In the genomic region with DNA sequence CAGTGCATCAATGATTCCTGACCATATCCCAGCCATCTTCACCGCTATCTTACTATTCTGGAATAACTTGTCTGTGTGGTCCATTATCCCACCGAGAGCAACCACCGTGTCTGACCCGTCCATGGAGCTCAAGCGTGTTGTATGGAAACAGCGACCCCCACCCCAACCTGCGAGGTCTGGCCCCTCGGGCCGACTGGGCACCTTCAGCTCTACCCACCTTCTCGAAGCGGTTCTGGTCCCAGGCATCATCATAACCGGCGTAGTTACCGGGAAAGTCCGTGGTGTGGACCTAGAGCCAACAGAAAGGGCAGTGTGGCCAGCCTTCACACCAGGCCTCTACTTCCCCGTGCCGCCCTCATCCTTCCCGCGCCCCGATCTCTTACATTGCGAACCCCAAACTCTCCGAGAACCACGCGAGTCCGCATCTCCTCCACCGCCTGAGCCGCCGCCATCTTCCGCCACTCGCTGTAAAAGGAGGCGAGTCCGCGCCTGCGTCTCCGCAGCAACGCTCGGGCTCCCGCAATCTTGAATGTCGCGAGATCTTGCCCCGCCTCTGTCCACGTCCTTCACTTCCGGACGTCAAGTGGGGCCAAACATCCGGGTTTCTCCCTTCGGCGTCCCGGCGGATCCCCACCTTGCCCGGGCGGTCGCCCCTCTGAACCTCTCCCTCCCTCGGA, we compare ENCODE assay signal across 8 mouse cellular contexts. TPM values are rescaled to one million over a fixed set of nuclear protein-coding genes. Genes with fewer than 3 reads are reported as not detected.
DNase-seq lines count a peak whose midpoint lies in the region; ATAC-seq lines count a peak whose summit lies in the region.

Polr1c (minus strand) TSS at position 543 of the 677 bp plus-strand sequence.
Yipf3 (plus strand) TSS at position 569 of the 677 bp plus-strand sequence.

- peak within 1 kb of the TSS; percentile 97 for H3K4me3 ChIP-seq in hindbrain, embryonic 11.5 days (ENCODE audit: low read depth, low read length)

- H3K36me3 ChIP-seq in hindbrain, embryonic 11.5 days (ENCODE audit: control insufficient read depth, insufficient read depth, low read length): peaks cover 26% of the 10 kb centered on the region

- peak; percentile 90 for ATAC-seq in hindbrain, embryonic 11.5 days (ENCODE audit: low FRiP score)

- no peaks in the 10 kb centered on the region for H3K27me3 ChIP-seq in hindbrain, embryonic 11.5 days (ENCODE audit: control insufficient read depth, insufficient read depth, low read length)

- peaks cover 7% of the 10 kb centered on the region for H3K4me1 ChIP-seq in hindbrain, embryonic 11.5 days (replicated peaks; ENCODE audit: control insufficient read depth, insufficient read depth, low read length)

- peak within 1 kb of the TSS; percentile 78 for H3K27ac ChIP-seq in hindbrain, embryonic 11.5 days (ENCODE audit: low read depth, low read length)

- peak within 1 kb of the TSS; percentile 93 for H3K9ac ChIP-seq in hindbrain, embryonic 11.5 days (ENCODE audit: low read depth, low read length)

- WGBS in hindbrain, embryonic 11.5 days: under 1% methylated on average over 53 of the region's 53 CpGs

- H3K4me2 ChIP-seq in hindbrain, embryonic 11.5 days (replicated peaks; ENCODE audit: low read depth, low read length): peak within 1 kb of the TSS; percentile 58

- DNase-seq in MN1 (ENCODE audit: low spot score): peak; percentile 97
- DNase-seq in cerebellum, adult 9-10 months: peak; percentile 94
- peak; percentile 93 to 98 for DNase-seq in frontal cortex, adult 2 months (ENCODE audit: extremely low spot score in 1 of 2, low spot score in 1 of 2)
- peak; percentile 96 for DNase-seq in hindbrain, embryonic 11.5 days (ENCODE audit: low spot score)
- peak; percentile 94 to 96 for DNase-seq in layer of hippocampus, postnatal 10 days (ENCODE audit: low spot score in 2 of 2)
- DNase-seq in lung, postnatal 10 days: peak; percentile 98
- DNase-seq in ovary, postnatal 36 days (ENCODE audit: low spot score): peak; percentile 92
- DNase-seq in thymus, postnatal 25 days: peak; percentile 93

- H3K9me3 ChIP-seq in hindbrain, embryonic 11.5 days (ENCODE audit: control insufficient read depth, low read length): no peaks in the 10 kb centered on the region

RNA-seq across cellular contexts. Expression of gene Polr1c, which starts in this region (rescaled TPM):
- polyA plus RNA-seq in frontal cortex, adult 2 months (2012; rRNA removed): 45.3 and 52.7 TPM in 2 replicates
- 100 and 113 TPM in 2 replicates for polyA plus RNA-seq in hindbrain, embryonic 11.5 days (2014; fragmentation: Nextera tagmentation; extraction: Ambion mirVana)
- total RNA-seq in layer of hippocampus, postnatal 10 days (2021): 10 to 100 TPM; 37.2 to 40.1 TPM

RNA-seq across cellular contexts. Expression of gene Yipf3, which starts in this region (rescaled TPM):
- polyA plus RNA-seq in frontal cortex, adult 2 months (2012; rRNA removed): 72.7 and 78.9 TPM in 2 replicates
- 64.0 and 64.7 TPM in 2 replicates for polyA plus RNA-seq in hindbrain, embryonic 11.5 days (2014; fragmentation: Nextera tagmentation; extraction: Ambion mirVana)
- total RNA-seq in layer of hippocampus, postnatal 10 days (2021): 10 to 100 TPM; 68.7 to 70.3 TPM

Comparison
In these comparisons a context has a peak if more than half of its experiments do, and no peak if none do; other contexts are left out.
1. Peak in every context shown above with its lines: DNase-seq, ATAC-seq, H3K4me3 ChIP-seq and H3K27ac ChIP-seq.